Mouse (Mus musculus) forebrain, embryonic 15.5 days (tissue): Measurements from ENCODE around the gene Sema6d. TPM values are rescaled to one million over a fixed set of nuclear protein-coding genes. Genes with fewer than 3 reads are reported as not detected.
A peak's percentile ranks its signal among the peaks of the same experiment; 100 is the strongest.

ENCODE experiments used
- ATAC-seq: fragments of 200-750 bp; cut with Nextera tagmentation; replicated peaks from 2 replicates; pipeline ENCODE4 v1.8.0; 2017; ENCODE audit warnings: mild to moderate bottlenecking, moderate TSS enrichment, moderate library complexity
- H3K27ac ChIP-seq: fragments of 300-500 bp; sonication (generic); replicated peaks from 2 replicates; pipeline ENCODE4 v1.5.1; 2015; ENCODE audit warnings: mild to moderate bottlenecking, inconsistent platforms
- H3K27me3 ChIP-seq: fragments of 300-500 bp; sonication (generic); 2 replicates; pipeline ENCODE4 v1.6.1; 2015; ENCODE audit warnings: inconsistent platforms
- H3K36me3 ChIP-seq: fragments of 300-500 bp; sonication (generic); 2 replicates; pipeline ENCODE4 v1.6.1; 2015; ENCODE audit warnings: mild to moderate bottlenecking, inconsistent platforms
- H3K4me1 ChIP-seq: fragments of 300-500 bp; sonication (generic); 2 replicates; pipeline ENCODE4 v1.6.1; 2015; ENCODE audit warnings: inconsistent platforms
- H3K4me2 ChIP-seq: fragments of 300-500 bp; sonication (generic); replicated peaks from 2 replicates; pipeline ENCODE4 v1.6.1; 2015; ENCODE audit warnings: mild to moderate bottlenecking, inconsistent platforms
- H3K4me3 ChIP-seq: fragments of 300-500 bp; sonication (generic); 2 replicates; pipeline ENCODE4 v1.5.1; 2015; ENCODE audit warnings: mild to moderate bottlenecking, inconsistent platforms
- H3K9ac ChIP-seq: fragments of 300-500 bp; sonication (generic); replicated peaks from 2 replicates; pipeline ENCODE4 v1.6.1; 2015; ENCODE audit warnings: mild to moderate bottlenecking, inconsistent platforms
- H3K9me3 ChIP-seq: fragments of 300-500 bp; sonication (generic); 2 replicates; pipeline ENCODE4 v1.6.1; 2016; ENCODE audit warnings: inconsistent platforms
- WGBS: fragments of 180-500 bp; shearing (Covaris S2); methylation state at CpG from one replicate; pipeline ENCODE4 v1.1.7; 2015; ENCODE audit warnings: mixed read lengths; 5-methylcytosine and 5-hydroxymethylcytosine counted together
- polyA plus RNA-seq: library from polyadenylated mRNA; unstranded; fragments of >200 nt; fragmentation: Nextera tagmentation; extraction: Ambion mirVana; gene quantifications from 2 replicates; pipeline ENCODE4 v1.2.1, GENCODE M21; 2015

Sema6d gene
- polyA plus RNA-seq, 1 experiment from 2014 or later: 28.7 TPM

- 38% methylated on average over 8 of the region's 8 CpGs for WGBS
- Histone ChIP-seq H3K36me3 (no peaks in the 10 kb centered on the region), H3K4me3 (no peak overlapping the region), H3K27me3 (no peaks in the 10 kb centered on the region), H3K4me1 (peaks cover 10% of the 10 kb centered on the region), H3K9me3 (no peaks in the 10 kb centered on the region), H3K27ac (peak overlapping the region; percentile 38; the same call in 1 of the 2 replicates), H3K9ac (no peak overlapping the region), H3K4me2 (no peak overlapping the region)
- ATAC-seq: 0 out of 2 replicates have a peak, but pooled peaks have one; percentile 32
Measured at GRCm38 (mm10) chr2:124602379-124602913, 512.7 kb downstream of the Sema6d start.

GRCm38 (mm10) chr2:124605341-124605740 lies 515.6 kb downstream of the Sema6d start:
- no peak for ATAC-seq
- H3K27ac ChIP-seq: no peak overlapping the region
- H3K4me2 ChIP-seq: no peak overlapping the region
- H3K9me3 ChIP-seq: no peaks in the 10 kb centered on the region
- H3K4me1 ChIP-seq: peaks cover 17% of the 10 kb centered on the region
- WGBS: 86% methylated on average over 1 of the region's 1 CpGs
- no peaks in the 10 kb centered on the region for H3K36me3 ChIP-seq
- H3K27me3 ChIP-seq: no peaks in the 10 kb centered on the region
- no peak overlapping the region for H3K4me3 ChIP-seq
- no peak overlapping the region for H3K9ac ChIP-seq

GRCm38 (mm10) chr2:124607986-124608385 lies 518.2 kb downstream of the Sema6d start:
- 74% methylated on average over 5 of the region's 5 CpGs for WGBS
- no peak overlapping the region for H3K4me2 ChIP-seq
- no peaks in the 10 kb centered on the region for H3K27me3 ChIP-seq
- H3K36me3 ChIP-seq: no peaks in the 10 kb centered on the region
- peaks cover 28% of the 10 kb centered on the region for H3K4me1 ChIP-seq
- H3K4me3 ChIP-seq: no peak overlapping the region
- H3K27ac ChIP-seq: no peak overlapping the region
- H3K9me3 ChIP-seq: no peaks in the 10 kb centered on the region
- ATAC-seq: no peak
- H3K9ac ChIP-seq: no peak overlapping the region

- no peak for ATAC-seq
- no peak overlapping the region for H3K9ac ChIP-seq
- H3K9me3 ChIP-seq: no peaks in the 10 kb centered on the region
- H3K4me1 ChIP-seq: peaks cover 30% of the 10 kb centered on the region
- H3K36me3 ChIP-seq: no peaks in the 10 kb centered on the region
- no peak overlapping the region for H3K4me3 ChIP-seq
- no peak overlapping the region for H3K27ac ChIP-seq
- WGBS: 75% methylated on average over 4 of the region's 4 CpGs
- 0 out of 2 replicates have a peak overlapping the region, but pooled peaks have one; percentile 85 for H3K4me2 ChIP-seq
- no peaks in the 10 kb centered on the region for H3K27me3 ChIP-seq
Measured at GRCm38 (mm10) chr2:124608546-124608945, 518.8 kb downstream of the Sema6d start.

GRCm38 (mm10) chr2:124609014-124609413 lies 519.2 kb downstream of the Sema6d start:
- no peaks in the 10 kb centered on the region for H3K36me3 ChIP-seq
- peak overlapping the region; percentile 85 for H3K4me2 ChIP-seq
- peak overlapping the region; percentile 71; the same call in 1 of the 2 replicates for H3K4me3 ChIP-seq
- no peaks in the 10 kb centered on the region for H3K9me3 ChIP-seq
- H3K4me1 ChIP-seq: peaks cover 35% of the 10 kb centered on the region
- H3K9ac ChIP-seq: no peak overlapping the region
- WGBS: 20% methylated on average over 5 of the region's 5 CpGs
- no peaks in the 10 kb centered on the region for H3K27me3 ChIP-seq
- no peak for ATAC-seq
- peak overlapping the region; percentile 89; the same call in 1 of the 2 replicates for H3K27ac ChIP-seq

- WGBS: under 1% methylated on average over 79 of the region's 80 CpGs
- H3K4me2 ChIP-seq: peak overlapping the region; percentile 85
- H3K4me3 ChIP-seq: peak overlapping the region; percentile 71
- ATAC-seq: peak; percentile 83
- no peaks in the 10 kb centered on the region for H3K36me3 ChIP-seq
- peak overlapping the region; percentile 89 for H3K27ac ChIP-seq
- no peaks in the 10 kb centered on the region for H3K9me3 ChIP-seq
- H3K27me3 ChIP-seq: no peaks in the 10 kb centered on the region
- peaks cover 36% of the 10 kb centered on the region for H3K4me1 ChIP-seq
- H3K9ac ChIP-seq: peak overlapping the region; percentile 80
Measured at GRCm38 (mm10) chr2:124609711-124610585, 520.2 kb downstream of the Sema6d start.

- Histone ChIP-seq H3K36me3 (no peaks in the 10 kb centered on the region), H3K9ac (peak overlapping the region; percentile 80), H3K27ac (peak overlapping the region; percentile 89), H3K4me2 (peak overlapping the region; percentile 85), H3K27me3 (no peaks in the 10 kb centered on the region), H3K9me3 (no peaks in the 10 kb centered on the region), H3K4me3 (peak overlapping the region; percentile 71), H3K4me1 (peaks cover 36% of the 10 kb centered on the region)
- no peak for ATAC-seq
- 0% methylated on average over 38 of the region's 39 CpGs for WGBS
Measured at GRCm38 (mm10) chr2:124610586-124611105, 520.9 kb downstream of the Sema6d start.

GRCm38 (mm10) chr2:124611226-124611625 lies 521.5 kb downstream of the Sema6d start:
- Histone ChIP-seq H3K9ac (peak overlapping the region; percentile 80), H3K4me2 (peak overlapping the region; percentile 85), H3K4me3 (peak overlapping the region; percentile 71), H3K27ac (peak overlapping the region; percentile 89), H3K27me3 (no peaks in the 10 kb centered on the region), H3K4me1 (peaks cover 37% of the 10 kb centered on the region), H3K36me3 (no peaks in the 10 kb centered on the region), H3K9me3 (no peaks in the 10 kb centered on the region)
- ATAC-seq: no peak
- 25% methylated on average over 13 of the region's 13 CpGs for WGBS

- peaks cover 45% of the 10 kb centered on the region for H3K4me1 ChIP-seq
Measured at GRCm38 (mm10) chr2:124612276-124612675, 522.5 kb downstream of the Sema6d start.

GRCm38 (mm10) chr2:124612727-124613510 lies 523.1 kb downstream of the Sema6d start:
- Histone ChIP-seq H3K27me3 (no peaks in the 10 kb centered on the region), H3K4me2 (peak overlapping the region; percentile 85), H3K27ac (peak overlapping the region; percentile 89), H3K4me3 (peak overlapping the region; percentile 71), H3K9me3 (no peaks in the 10 kb centered on the region), H3K4me1 (peaks cover 52% of the 10 kb centered on the region), H3K36me3 (no peaks in the 10 kb centered on the region), H3K9ac (peak overlapping the region; percentile 80)
- ATAC-seq: no peak
- WGBS: 39% methylated on average over 10 of the region's 10 CpGs

More at GRCm38 (mm10) chr2:124612276-124612675, 522.5 kb downstream of the Sema6d start:
- H3K4me2 ChIP-seq: peak overlapping the region; percentile 85
- H3K27ac ChIP-seq: peak overlapping the region; percentile 89
- no peaks in the 10 kb centered on the region for H3K27me3 ChIP-seq
- WGBS: 19% methylated on average over 6 of the region's 6 CpGs
- H3K9ac ChIP-seq: peak overlapping the region; percentile 80
- no peaks in the 10 kb centered on the region for H3K9me3 ChIP-seq
- no peaks in the 10 kb centered on the region for H3K36me3 ChIP-seq
- no peak for ATAC-seq
- peak overlapping the region; percentile 71 for H3K4me3 ChIP-seq

- peak overlapping the region; percentile 71 for H3K4me3 ChIP-seq
Measured at GRCm38 (mm10) chr2:124613671-124614210, 524.0 kb downstream of the Sema6d start.

More at GRCm38 (mm10) chr2:124613671-124614210, 524.0 kb downstream of the Sema6d start:
- no peaks in the 10 kb centered on the region for H3K36me3 ChIP-seq
- H3K27ac ChIP-seq: no peak overlapping the region
- 56% methylated on average over 3 of the region's 3 CpGs for whole genome bisulfite sequencing
- ATAC-seq: no peak
- H3K4me2 ChIP-seq: peak overlapping the region; percentile 85
- H3K4me1 ChIP-seq: peaks cover 60% of the 10 kb centered on the region
- no peaks in the 10 kb centered on the region for H3K27me3 ChIP-seq
- no peaks in the 10 kb centered on the region for H3K9me3 ChIP-seq
- H3K9ac ChIP-seq: peak overlapping the region; percentile 8; the same call in 1 of the 2 replicates
